Comparison of ENCODE assay signal across 12 mouse cellular contexts in genomic region chr17:50071602-50071988, GRCm38 (mm10).
A peak's percentile ranks its signal among the peaks of the same experiment; 100 is the strongest.
DNase-seq lines count a peak whose midpoint lies in the region; ATAC-seq and TF ChIP-seq lines count a peak whose summit lies in the region.
"Had no signal": no experiment of that assay in that cellular context is flagged by ENCODE, and none has a peak within 500 bp of the region (broad histone marks: within the 10 kb centered on the region; RNA-seq: fewer than 3 reads in every experiment).

No protein-coding gene starts in this region.

- no peaks in the 10 kb centered on the region for H3K27me3 ChIP-seq in embryonic facial prominence, embryonic 14.5 days (replicated peaks; ENCODE audit: control insufficient read depth, insufficient read depth, low read length)
- no peaks in the 10 kb centered on the region for H3K27me3 ChIP-seq in embryonic facial prominence, embryonic 10.5 days (replicated peaks; ENCODE audit: low read depth, poor library complexity, severe bottlenecking)
- no peaks in the 10 kb centered on the region for H3K27me3 ChIP-seq in thymus, adult 2 months (ENCODE audit: control insufficient read depth, insufficient read depth, low read length)

- WGBS in embryonic facial prominence, embryonic 14.5 days = 70% methylated on average over 6 of the region's 6 CpGs
- 83% methylated on average over 6 of the region's 6 CpGs for WGBS in embryonic facial prominence, embryonic 10.5 days
- WGBS in thymus, adult 2 months = 6% methylated on average over 6 of the region's 6 CpGs

- peak; percentile 48 for DNase-seq in embryonic facial prominence, embryonic 14.5 days (ENCODE audit: low spot score)
- DNase-seq in embryonic facial prominence, embryonic 10.5 days (ENCODE audit: low spot score) = no peak
- peak; percentile 77 for DNase-seq in lung, postnatal 36 days
- DNase-seq in thymus, adult 2 months = peak; percentile 75
- DNase-seq in urinary bladder, postnatal 4 days (ENCODE audit: low spot score in 2 of 2) = no peak
- DNase-seq in layer of hippocampus, adult 2 months (ENCODE audit: low spot score in 2 of 2) = no peak
- no peak for DNase-seq in left cerebral cortex, postnatal 36 days (ENCODE audit: low spot score in 2 of 2)
- DNase-seq: cerebellum, postnatal 10 days had no signal

- no peak overlapping the region for H3K4me3 ChIP-seq in embryonic facial prominence, embryonic 14.5 days (ENCODE audit: low read depth, low read length)
- no peak overlapping the region for H3K4me3 ChIP-seq in embryonic facial prominence, embryonic 10.5 days
- no peak overlapping the region for H3K4me3 ChIP-seq in thymus, adult 2 months (ENCODE audit: control insufficient read depth, insufficient read depth, low read length)
- H3K4me3 ChIP-seq in layer of hippocampus, adult 2 months = no peak overlapping the region
- H3K4me3 ChIP-seq: forebrain, embryonic 10.5 days; heart, adult 2 months; left cerebral cortex, adult 2 months had no signal

- peak; percentile 22; the same call in 1 of the 2 replicates for ATAC-seq in embryonic facial prominence, embryonic 14.5 days (ENCODE audit: low read depth)
- peak; percentile 79 for ATAC-seq in common myeloid progenitor, adult 5-6 weeks (replicated peaks; ENCODE audit: low read depth, poor library complexity, severe bottlenecking)

- intact Hi-C loops in left cerebral cortex, postnatal 36 days (cut with DNase I) = no loop called here

- no peak for TF ChIP-seq CTCF in thymus, adult 2 months (IDR thresholded peaks at IDR 0.05; ENCODE audit: borderline replicate concordance, control insufficient read depth, extremely low read depth, insufficient read depth, low read length, poor library complexity)
- TF ChIP-seq CTCF in layer of hippocampus, adult 2 months (conservative IDR thresholded peaks at IDR 0.05) = no peak

- no peak overlapping the region for H3K9ac ChIP-seq in embryonic facial prominence, embryonic 14.5 days (ENCODE audit: low read depth, low read length)

- H3K36me3 ChIP-seq in embryonic facial prominence, embryonic 14.5 days (ENCODE audit: control insufficient read depth, insufficient read depth, low read length) = no peaks in the 10 kb centered on the region
- no peaks in the 10 kb centered on the region for H3K36me3 ChIP-seq in embryonic facial prominence, embryonic 10.5 days (replicated peaks)
- peaks cover 13% of the 10 kb centered on the region; the same call in 1 of the 2 replicates for H3K36me3 ChIP-seq in thymus, adult 2 months (ENCODE audit: control insufficient read depth, insufficient read depth, low read length)
- H3K36me3 ChIP-seq: forebrain, embryonic 10.5 days had no signal

- no peaks in the 10 kb centered on the region for H3K9me3 ChIP-seq in embryonic facial prominence, embryonic 14.5 days (ENCODE audit: control insufficient read depth, low read length)
- H3K9me3 ChIP-seq in embryonic facial prominence, embryonic 10.5 days = no peaks in the 10 kb centered on the region
- H3K9me3 ChIP-seq: forebrain, embryonic 10.5 days had no signal

- no peaks in the 10 kb centered on the region for H3K4me1 ChIP-seq in embryonic facial prominence, embryonic 14.5 days (ENCODE audit: control insufficient read depth, insufficient read depth, low read length)
- peaks cover 8% of the 10 kb centered on the region for H3K4me1 ChIP-seq in embryonic facial prominence, embryonic 10.5 days
- H3K4me1 ChIP-seq in thymus, adult 2 months (replicated peaks; ENCODE audit: control insufficient read depth, insufficient read depth, low read length) = peaks cover 25% of the 10 kb centered on the region

- H3K27ac ChIP-seq in embryonic facial prominence, embryonic 14.5 days (replicated peaks; ENCODE audit: low read depth, low read length) = no peak overlapping the region
- no peak overlapping the region for H3K27ac ChIP-seq in embryonic facial prominence, embryonic 10.5 days (replicated peaks)
- H3K27ac ChIP-seq in thymus, adult 2 months (ENCODE audit: control insufficient read depth, insufficient read depth, low read length) = no peak overlapping the region
- no peak overlapping the region for H3K27ac ChIP-seq in layer of hippocampus, adult 2 months
- H3K27ac ChIP-seq: forebrain, embryonic 10.5 days; left cerebral cortex, adult 2 months had no signal

- no peak for TF ChIP-seq POLR2A in thymus, adult 2 months (IDR thresholded peaks at IDR 0.05; ENCODE audit: control insufficient read depth, extremely low read depth, insufficient read depth, low read length, poor library complexity)

- no peak overlapping the region for H3K4me2 ChIP-seq in embryonic facial prominence, embryonic 14.5 days (ENCODE audit: low read depth, low read length)

Comparison
In these comparisons a context has a peak if more than half of its experiments do, and no peak if none do; other contexts are left out.
1. DNase-seq: peak in embryonic facial prominence, embryonic 14.5 days (single experiment), lung, postnatal 36 days (single experiment) and thymus, adult 2 months (single experiment); none in embryonic facial prominence, embryonic 10.5 days (single experiment), urinary bladder, postnatal 4 days (0 of 2), layer of hippocampus, adult 2 months (0 of 2) and left cerebral cortex, postnatal 36 days (0 of 2).